Mouse (Mus musculus): ENCODE measurements around the gene Rap1gap.

The Rap1gap gene

GRCm38 (mm10) chr4:137664433-137664979, at the start of gene Rap1gap:
Rap1gap (plus strand) TSS chr4:137664726.
- DNase-seq, result peak; percentile 56

GRCm38 (mm10) chr4:137622847-137623246, 41.7 kb upstream of the Rap1gap start:
- no peak for DNase-seq

GRCm38 (mm10) chr4:137627476-137628235, 36.9 kb upstream of the Rap1gap start:
- no peak for DNase-seq

GRCm38 (mm10) chr4:137628400-137628799, 36.1 kb upstream of the Rap1gap start:
- no peak for DNase-seq

- no peak for DNase-seq
These were observed 35.2 kb upstream of the Rap1gap start for GRCm38 (mm10) chr4:137629354-137629753.

GRCm38 (mm10) chr4:137630153-137630552, 34.4 kb upstream of the Rap1gap start:
- DNase-seq, result no peak

GRCm38 (mm10) chr4:137631596-137631995, 32.9 kb upstream of the Rap1gap start:
- DNase-seq, result no peak

- no peak for DNase-seq
These were observed 31.1 kb upstream of the Rap1gap start for GRCm38 (mm10) chr4:137633394-137633793.

GRCm38 (mm10) chr4:137636597-137636996, 27.9 kb upstream of the Rap1gap start:
- DNase-seq, result no peak

- no peak for DNase-seq
These were observed 23.0 kb upstream of the Rap1gap start for GRCm38 (mm10) chr4:137641556-137641955.

GRCm38 (mm10) chr4:137642101-137642500, 22.4 kb upstream of the Rap1gap start:
- DNase-seq, result no peak

GRCm38 (mm10) chr4:137643459-137643858, 21.1 kb upstream of the Rap1gap start:
- no peak for DNase-seq

GRCm38 (mm10) chr4:137646262-137646661, 18.3 kb upstream of the Rap1gap start:
- DNase-seq, result no peak

GRCm38 (mm10) chr4:137647648-137648047, 16.9 kb upstream of the Rap1gap start:
- DNase-seq, result no peak

GRCm38 (mm10) chr4:137648230-137648629, 16.3 kb upstream of the Rap1gap start:
- no peak for DNase-seq

- DNase-seq, result no peak
These were observed 13.6 kb upstream of the Rap1gap start for GRCm38 (mm10) chr4:137650912-137651311.

- DNase-seq, result no peak
These were observed 11.6 kb upstream of the Rap1gap start for GRCm38 (mm10) chr4:137652835-137653346.

GRCm38 (mm10) chr4:137655241-137656031, 9.1 kb upstream of the Rap1gap start:
- DNase-seq, result no peak

GRCm38 (mm10) chr4:137657674-137658073, 6.9 kb upstream of the Rap1gap start:
- DNase-seq, result no peak

GRCm38 (mm10) chr4:137659541-137659940, 5.0 kb upstream of the Rap1gap start:
- no peak for DNase-seq

GRCm38 (mm10) chr4:137660364-137661077, 4.0 kb upstream of the Rap1gap start:
- no peak for DNase-seq

- no peak for DNase-seq
These were observed 3.5 kb upstream of the Rap1gap start for GRCm38 (mm10) chr4:137661078-137661450.

GRCm38 (mm10) chr4:137661547-137661946, 3.0 kb upstream of the Rap1gap start:
- peak; percentile 59 for DNase-seq

Measured in kidney, adult 18-20 months (tissue).